23 mouse cellular contexts compared by ENCODE assay signal in genomic region chr10:76721216-76721615, GRCm38 (mm10). TPM values are rescaled to one million over a fixed set of nuclear protein-coding genes. Genes with fewer than 3 reads are reported as not detected.
"Had no signal": no experiment of that assay in that cellular context is flagged by ENCODE, and none has a peak within 500 bp of the region (broad histone marks: within the 10 kb centered on the region; RNA-seq: fewer than 3 reads in every experiment).

No protein-coding gene starts in this region.

- ATAC-seq: forebrain, postnatal 0 days; hindbrain, embryonic 16.5 days; inflammation-experienced regulatory T-cells, adult 6 months; intestine, postnatal 0 days; liver, embryonic 12.5 days had no signal

- H3K4me2 ChIP-seq: heart, embryonic 12.5 days; hindbrain, embryonic 14.5 days; kidney, embryonic 15.5 days; limb, embryonic 12.5 days; liver, embryonic 12.5 days had no signal

- H3K9me3 ChIP-seq: heart, embryonic 12.5 days; kidney, embryonic 15.5 days; limb, embryonic 10.5 days; limb, embryonic 12.5 days; liver, embryonic 12.5 days had no signal

- H3K27ac ChIP-seq: hindbrain, embryonic 14.5 days; kidney, embryonic 15.5 days; kidney, postnatal 0 days; layer of hippocampus, adult 2 months; left cerebral cortex, adult 2 months; limb, embryonic 10.5 days; limb, embryonic 12.5 days; liver, embryonic 12.5 days; liver, embryonic 14.5 days had no signal

- H3K9ac ChIP-seq: forebrain, postnatal 0 days; heart, embryonic 12.5 days; hindbrain, embryonic 14.5 days; kidney, embryonic 15.5 days; limb, embryonic 12.5 days; liver, embryonic 12.5 days; liver, embryonic 14.5 days had no signal

- H3K36me3 ChIP-seq: liver, embryonic 12.5 days had no signal

- H3K27me3 ChIP-seq: heart, embryonic 12.5 days; kidney, embryonic 15.5 days; limb, embryonic 12.5 days; liver, embryonic 12.5 days had no signal

- H3K4me3 ChIP-seq: heart, embryonic 12.5 days; kidney, embryonic 15.5 days; layer of hippocampus, adult 2 months; left cerebral cortex, adult 2 months; limb, embryonic 10.5 days; limb, embryonic 12.5 days; liver, embryonic 12.5 days had no signal

- H3K4me1 ChIP-seq: liver, embryonic 12.5 days had no signal

- DNase-seq: forebrain, postnatal 0 days; gastrocnemius, postnatal 14 days; heart, adult 18-20 months; heart, postnatal 10 days; kidney, adult 18-20 months; kidney, adult 8-10 months; kidney, postnatal 25 days; kidney, postnatal 4 days; liver had no signal

RNA-seq across cellular contexts. Expression of gene Col6a1, which starts 4.8 kb away (rescaled TPM):
- total RNA-seq: hematopoietic stem cell, adult 5-6 weeks had no signal
- polyA plus RNA-seq: inflammation-experienced regulatory T-cells, adult 6 months had no signal
